Comparison of ENCODE assay signal across 12 mouse cellular contexts in genomic region chr14:114566411-114567030, GRCm38 (mm10).
DNase-seq lines count a peak whose midpoint lies in the region; ATAC-seq and TF ChIP-seq lines count a peak whose summit lies in the region.
"Had no signal": no experiment of that assay in that cellular context is flagged by ENCODE, and none has a peak within 500 bp of the region (broad histone marks: within the 10 kb centered on the region; RNA-seq: fewer than 3 reads in every experiment).

No protein-coding gene starts in this region.

- ATAC-seq in kidney, postnatal 0 days (replicated peaks; ENCODE audit: low FRiP score, low read depth) = no peak
- ATAC-seq: inflammation-experienced regulatory T-cells, adult 6 months had no signal

- 51% methylated on average over 4 of the region's 4 CpGs for WGBS in kidney, postnatal 0 days

- H3K27me3 ChIP-seq in kidney, postnatal 0 days (ENCODE audit: insufficient read depth, low read length) = no peaks in the 10 kb centered on the region

- TF ChIP-seq CTCF in kidney, postnatal 0 days (IDR thresholded peaks at IDR 0.05; ENCODE audit: low read depth) = peak; percentile 58

- DNase-seq in adrenal gland, postnatal 14 days = peak; percentile 10
- no peak for DNase-seq in adrenal gland, postnatal 36 days
- peak; percentile 13 for DNase-seq in kidney, postnatal 0 days (ENCODE audit: low spot score)
- DNase-seq in kidney, adult 8-10 months = no peak
- DNase-seq in right cerebral cortex, postnatal 4 days = peak; percentile 28
- DNase-seq in right cerebral cortex, adult 18-20 months = no peak
- no peak for DNase-seq in frontal cortex, postnatal 25 days (ENCODE audit: low spot score in 2 of 2)
- DNase-seq in thymus, postnatal 0 days (ENCODE audit: low spot score) = no peak
- DNase-seq: B cell, adult 2 months; cerebellum, adult 11-12 months; lung, postnatal 36 days had no signal

- no peak overlapping the region for H3K4me3 ChIP-seq in kidney, postnatal 0 days (replicated peaks; ENCODE audit: low read depth, low read length)

- no peak overlapping the region for H3K27ac ChIP-seq in kidney, postnatal 0 days

- no peak overlapping the region for H3K9ac ChIP-seq in kidney, postnatal 0 days (ENCODE audit: low read depth, low read length)

- no peaks in the 10 kb centered on the region for H3K4me1 ChIP-seq in kidney, postnatal 0 days (replicated peaks; ENCODE audit: insufficient read depth, low read length)

- H3K4me2 ChIP-seq in kidney, postnatal 0 days (ENCODE audit: low read length) = no peak overlapping the region

- no peaks in the 10 kb centered on the region for H3K9me3 ChIP-seq in kidney, postnatal 0 days (replicated peaks; ENCODE audit: low read length)

- H3K36me3 ChIP-seq in kidney, postnatal 0 days (ENCODE audit: insufficient read depth, low read length) = no peaks in the 10 kb centered on the region

Comparison
In these comparisons a context has a peak if more than half of its experiments do, and no peak if none do; other contexts are left out.
1. DNase-seq: peak in adrenal gland, postnatal 14 days (single experiment), kidney, postnatal 0 days (single experiment) and right cerebral cortex, postnatal 4 days (single experiment); none in adrenal gland, postnatal 36 days (0 of 2), kidney, adult 8-10 months (0 of 2), right cerebral cortex, adult 18-20 months (single experiment), frontal cortex, postnatal 25 days (0 of 2) and thymus, postnatal 0 days (single experiment).